Mouse (Mus musculus) kidney, postnatal 0 days (tissue): ENCODE measurements around the gene Catsperz. TPM values are rescaled to one million over a fixed set of nuclear protein-coding genes. Genes with fewer than 3 reads are reported as not detected.
A peak's percentile ranks its signal among the peaks of the same experiment; 100 is the strongest.

Source experiments
- ATAC-seq: fragments of 200-750 bp; cut with Nextera tagmentation; replicated peaks from 2 replicates; pipeline ENCODE4 v1.8.0; 2017; ENCODE audit warnings: low read depth, moderate number of reproducible peaks, moderate TSS enrichment, moderate library complexity; ENCODE audit not compliant: low FRiP score
- DNase-seq: peaks from one replicate; pipeline ENCODE4 v3.0.0-alpha.2; 2016; ENCODE audit warnings: low spot score
- H3K27ac ChIP-seq: fragments of 300-500 bp; sonication (generic); 2 replicates; pipeline ENCODE4 v1.5.1; 2014; ENCODE audit warnings: mild to moderate bottlenecking
- H3K27me3 ChIP-seq: fragments of 300-500 bp; sonication (generic); 2 replicates; pipeline ENCODE4 v1.6.1; 2014; ENCODE audit warnings: low read length, mixed read lengths; ENCODE audit not compliant: insufficient read depth
- H3K36me3 ChIP-seq: fragments of 300-500 bp; sonication (generic); 2 replicates; pipeline ENCODE4 v1.6.1; 2014; ENCODE audit warnings: low read length, mixed read lengths; ENCODE audit not compliant: insufficient read depth
- H3K4me1 ChIP-seq: fragments of 300-500 bp; sonication (generic); replicated peaks from 2 replicates; pipeline ENCODE4 v1.6.1; 2014; ENCODE audit warnings: antibody characterized with exemption, low read length, mixed read lengths; ENCODE audit not compliant: insufficient read depth
- H3K4me2 ChIP-seq: fragments of 300-500 bp; sonication (generic); 2 replicates; pipeline ENCODE4 v1.6.1; 2014; ENCODE audit warnings: mild to moderate bottlenecking, low read length, moderate library complexity, mixed read lengths
- H3K4me3 ChIP-seq: fragments of 300-500 bp; sonication (generic); replicated peaks from 2 replicates; pipeline ENCODE4 v1.5.1; 2014; ENCODE audit warnings: low read depth, low read length
- H3K9ac ChIP-seq: fragments of 300-500 bp; sonication (generic); 2 replicates; pipeline ENCODE4 v1.6.1; 2014; ENCODE audit warnings: low read depth, low read length
- H3K9me3 ChIP-seq: fragments of 300-500 bp; sonication (generic); replicated peaks from 2 replicates; pipeline ENCODE4 v1.6.1; 2016; ENCODE audit warnings: low read length, inconsistent platforms, mixed read lengths
- CTCF ChIP-seq: IDR thresholded peaks from 2 replicates; pipeline ENCODE4 v1.5.1; 2016; ENCODE audit warnings: antibody characterized with exemption, low read depth, mild to moderate bottlenecking, moderate library complexity
- WGBS: fragments of 180-500 bp; shearing (Covaris S2); extraction: QIAGEN DNeasy Blood & Tissue Kit; methylation state at CpG from one replicate; pipeline ENCODE4 v1.1.7; 2014; 5-methylcytosine and 5-hydroxymethylcytosine counted together
- polyA plus RNA-seq: library from polyadenylated mRNA; unstranded; fragments of >200 nt; fragmentation: Nextera tagmentation; extraction: Ambion mirVana; gene quantifications from 2 replicates; pipeline ENCODE4 v1.2.1, GENCODE M21; 2015

The Catsperz gene
- polyA plus RNA-seq, 1 experiment from 2014 or later: 4.0 TPM

DNA sequence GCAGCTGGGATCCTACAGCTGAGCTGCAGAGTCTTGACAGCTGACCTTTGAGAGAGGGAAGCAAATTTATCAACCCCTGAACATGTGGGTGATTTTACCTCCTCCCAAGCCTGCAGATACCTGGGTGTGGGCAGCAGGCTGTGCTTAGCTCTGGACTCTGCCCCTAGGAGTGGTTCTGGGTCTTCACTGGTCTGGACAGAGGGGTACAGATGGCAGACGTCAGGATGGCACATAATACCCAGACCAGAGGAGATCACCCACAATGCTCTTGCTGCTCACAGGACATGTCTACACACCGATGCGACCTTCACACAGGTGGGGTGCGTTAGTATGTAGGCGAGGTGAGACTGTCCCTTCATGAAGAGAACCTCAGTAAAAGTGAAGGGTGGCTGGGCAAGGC lies 24.4 kb upstream of the Catsperz start:
- Histone ChIP-seq H3K27me3 (no peaks in the 10 kb centered on the region), H3K36me3 (peaks cover 17% of the 10 kb centered on the region; the same call in 1 of the 2 replicates), H3K4me2 (no peak overlapping the region), H3K4me3 (no peak overlapping the region), H3K4me1 (peaks cover 8% of the 10 kb centered on the region; the same call in 1 of the 2 replicates), H3K9ac (no peak overlapping the region), H3K27ac (no peak overlapping the region), H3K9me3 (no peaks in the 10 kb centered on the region)
- ATAC-seq (no peak), DNase-seq (no peak)
- TF ChIP-seq CTCF: no peak
- 94% methylated on average over 5 of the region's 5 CpGs for WGBS

DNA sequence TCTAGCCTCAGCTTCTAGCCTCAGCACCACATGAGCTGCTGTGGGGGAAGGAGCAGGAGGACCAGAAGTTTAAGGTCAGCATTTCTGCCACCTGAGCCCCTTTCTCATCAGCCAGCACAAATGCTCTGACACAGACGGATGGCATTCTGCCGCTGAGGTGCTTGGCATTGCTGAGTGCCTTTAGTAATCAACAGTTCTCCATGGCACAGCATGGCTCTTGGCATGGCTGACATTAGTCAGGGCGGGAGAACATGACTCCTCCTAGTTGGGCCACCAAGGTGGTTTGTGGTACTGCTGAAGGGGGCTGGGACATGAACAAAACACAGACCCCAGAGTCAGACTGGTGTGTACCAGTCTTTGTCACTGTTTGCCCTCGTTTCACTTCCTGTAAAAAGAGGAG lies 23.0 kb upstream of the Catsperz start:
- no peak overlapping the region for H3K4me2 ChIP-seq
- no peak for TF ChIP-seq CTCF
- ATAC-seq: no peak
- WGBS: 78% methylated on average over 4 of the region's 4 CpGs
- H3K36me3 ChIP-seq: peaks cover 9% of the 10 kb centered on the region; the same call in 1 of the 2 replicates
- no peak overlapping the region for H3K27ac ChIP-seq
- no peaks in the 10 kb centered on the region for H3K27me3 ChIP-seq
- peaks cover 8% of the 10 kb centered on the region; the same call in 1 of the 2 replicates for H3K4me1 ChIP-seq
- no peak overlapping the region for H3K4me3 ChIP-seq
- no peak for DNase-seq
- H3K9ac ChIP-seq: no peak overlapping the region
- H3K9me3 ChIP-seq: no peaks in the 10 kb centered on the region

DNA sequence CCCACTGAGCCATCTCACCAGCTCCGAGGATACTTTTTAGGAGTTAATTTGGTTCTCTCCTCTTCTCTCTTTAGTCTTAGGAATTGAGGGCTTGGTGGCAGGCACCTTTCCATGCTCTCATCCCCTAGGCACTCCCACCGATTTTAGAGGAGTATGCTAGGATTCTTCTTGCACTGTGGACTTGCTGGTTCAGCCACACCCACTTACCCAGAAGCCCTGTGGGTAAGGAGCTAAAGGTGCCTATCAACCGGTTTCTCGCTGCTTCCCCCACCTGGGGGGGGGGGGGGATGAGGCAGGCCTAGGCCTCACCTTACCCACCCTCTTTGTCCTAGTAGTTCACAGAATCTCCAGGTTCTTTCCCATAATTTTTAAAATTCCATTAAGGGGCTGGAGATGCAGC lies 22.6 kb upstream of the Catsperz start:
- no peaks in the 10 kb centered on the region for H3K9me3 ChIP-seq
- ATAC-seq (no peak), DNase-seq (no peak)
- no peak overlapping the region for H3K4me2 ChIP-seq
- WGBS: 46% methylated on average over 4 of the region's 4 CpGs
- H3K9ac ChIP-seq: no peak overlapping the region
- no peak for TF ChIP-seq CTCF
- no peak overlapping the region for H3K4me3 ChIP-seq
- no peaks in the 10 kb centered on the region for H3K27me3 ChIP-seq
- peaks cover 11% of the 10 kb centered on the region; the same call in 1 of the 2 replicates for H3K4me1 ChIP-seq
- peaks cover 9% of the 10 kb centered on the region; the same call in 1 of the 2 replicates for H3K36me3 ChIP-seq
- no peak overlapping the region for H3K27ac ChIP-seq

DNA sequence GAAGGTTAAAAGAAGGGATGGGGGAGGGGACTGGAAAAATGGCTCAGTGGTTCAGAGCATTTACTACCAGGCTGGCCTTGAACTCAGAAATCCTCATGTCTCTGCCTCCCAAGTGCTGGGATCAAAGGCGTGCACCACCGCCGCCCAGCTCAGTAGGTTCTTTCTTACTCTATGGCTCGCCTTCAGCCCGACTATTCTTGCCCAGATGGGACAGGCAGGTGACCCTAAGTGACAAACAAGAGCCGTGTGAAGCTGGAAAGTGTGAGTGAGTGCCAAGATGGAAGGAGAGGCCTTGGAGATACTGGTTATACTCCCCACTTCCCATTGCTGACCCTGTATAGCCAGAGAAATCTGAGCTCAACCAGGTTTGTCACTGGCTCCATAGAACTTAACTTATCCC lies 18.5 kb upstream of the Catsperz start:
- H3K9ac ChIP-seq: no peak overlapping the region
- peaks cover 6% of the 10 kb centered on the region; the same call in 1 of the 2 replicates for H3K36me3 ChIP-seq
- DNase-seq (no peak), ATAC-seq (no peak)
- H3K4me3 ChIP-seq: no peak overlapping the region
- H3K9me3 ChIP-seq: no peaks in the 10 kb centered on the region
- no peaks in the 10 kb centered on the region for H3K27me3 ChIP-seq
- H3K4me2 ChIP-seq: no peak overlapping the region
- WGBS: 95% methylated on average over 6 of the region's 6 CpGs
- TF ChIP-seq CTCF: no peak
- H3K27ac ChIP-seq: no peak overlapping the region
- H3K4me1 ChIP-seq: peaks cover 19% of the 10 kb centered on the region

DNA sequence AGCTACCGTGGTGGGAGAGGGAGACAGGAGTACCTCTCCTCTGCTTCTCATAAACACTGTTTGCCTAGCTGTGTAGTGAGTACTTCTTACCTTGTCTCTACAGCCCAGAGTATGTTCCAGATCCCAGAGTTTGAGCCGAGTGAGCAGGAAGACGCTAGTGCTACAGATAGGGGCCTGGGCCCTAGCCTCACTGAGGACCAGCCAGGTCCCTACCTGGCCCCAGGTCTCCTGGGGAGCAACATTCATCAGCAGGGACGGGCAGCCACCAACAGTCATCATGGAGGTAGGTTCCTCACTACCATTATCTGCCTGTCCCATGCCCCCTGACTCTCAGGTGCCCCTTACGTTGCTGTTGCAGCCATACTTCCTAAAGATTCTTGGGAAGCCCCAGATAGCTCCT lies 17.6 kb upstream of the Catsperz start:
- peak overlapping the region; percentile 87 for H3K9ac ChIP-seq
- no peak for TF ChIP-seq CTCF
- H3K9me3 ChIP-seq: no peaks in the 10 kb centered on the region
- H3K4me3 ChIP-seq: peak overlapping the region; percentile 87
- H3K4me1 ChIP-seq: peaks cover 19% of the 10 kb centered on the region
- peaks cover 6% of the 10 kb centered on the region; the same call in 1 of the 2 replicates for H3K36me3 ChIP-seq
- ATAC-seq (no peak), DNase-seq (no peak)
- WGBS: 24% methylated on average over 5 of the region's 5 CpGs
- H3K27me3 ChIP-seq: no peaks in the 10 kb centered on the region
- peak overlapping the region; percentile 94 for H3K27ac ChIP-seq
- H3K4me2 ChIP-seq: peak overlapping the region; percentile 99

DNA sequence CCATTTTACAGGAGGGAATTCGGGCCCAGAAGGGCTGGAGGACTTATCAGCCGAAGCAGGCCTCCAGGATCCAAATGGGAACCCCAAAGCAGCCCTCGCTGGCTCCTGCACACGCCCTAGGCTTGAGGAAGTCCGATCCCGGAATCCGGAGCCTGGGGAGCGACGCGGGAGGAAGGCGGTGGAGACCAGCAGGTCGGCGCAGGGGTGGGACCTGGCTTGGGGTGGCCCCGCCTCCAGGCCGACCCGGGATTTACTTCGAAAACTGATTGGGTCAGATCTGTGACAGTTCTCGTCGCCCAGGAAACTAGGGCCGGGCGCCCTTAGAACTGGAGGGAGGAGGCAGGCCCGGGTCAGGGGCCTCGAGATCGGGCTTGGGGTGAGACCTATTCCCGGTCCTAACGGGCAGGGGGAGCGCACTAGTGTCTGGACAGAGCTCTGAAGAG lies 17.1 kb upstream of the Catsperz start, which contains the start of gene Gpr137:
TSS of gene Gpr137 (minus strand) at position 232 of the 443 bp plus-strand sequence.
- Histone ChIP-seq H3K27me3 (no peaks in the 10 kb centered on the region), H3K27ac (peak within 1 kb of the TSS; percentile 94), H3K36me3 (peaks cover 6% of the 10 kb centered on the region; the same call in 1 of the 2 replicates), H3K4me1 (peaks cover 19% of the 10 kb centered on the region), H3K9me3 (no peaks in the 10 kb centered on the region), H3K4me3 (peak within 1 kb of the TSS; percentile 87), H3K4me2 (peak within 1 kb of the TSS; percentile 99), H3K9ac (peak within 1 kb of the TSS; percentile 87)
- DNase-seq (peak; percentile 97), ATAC-seq (peak; percentile 89)
- TF ChIP-seq CTCF: no peak
- WGBS: 0% methylated on average over 27 of the region's 27 CpGs
